Mouse (Mus musculus): Measurements from ENCODE around the gene Tmem160. TPM values are rescaled to one million over a fixed set of nuclear protein-coding genes. Genes with fewer than 3 reads are reported as not detected.
A peak's percentile ranks its signal among the peaks of the same experiment; 100 is the strongest.

Tmem160 gene
- polyA plus RNA-seq, 1 experiment from 2014 or later: 75.4 TPM

DNA sequence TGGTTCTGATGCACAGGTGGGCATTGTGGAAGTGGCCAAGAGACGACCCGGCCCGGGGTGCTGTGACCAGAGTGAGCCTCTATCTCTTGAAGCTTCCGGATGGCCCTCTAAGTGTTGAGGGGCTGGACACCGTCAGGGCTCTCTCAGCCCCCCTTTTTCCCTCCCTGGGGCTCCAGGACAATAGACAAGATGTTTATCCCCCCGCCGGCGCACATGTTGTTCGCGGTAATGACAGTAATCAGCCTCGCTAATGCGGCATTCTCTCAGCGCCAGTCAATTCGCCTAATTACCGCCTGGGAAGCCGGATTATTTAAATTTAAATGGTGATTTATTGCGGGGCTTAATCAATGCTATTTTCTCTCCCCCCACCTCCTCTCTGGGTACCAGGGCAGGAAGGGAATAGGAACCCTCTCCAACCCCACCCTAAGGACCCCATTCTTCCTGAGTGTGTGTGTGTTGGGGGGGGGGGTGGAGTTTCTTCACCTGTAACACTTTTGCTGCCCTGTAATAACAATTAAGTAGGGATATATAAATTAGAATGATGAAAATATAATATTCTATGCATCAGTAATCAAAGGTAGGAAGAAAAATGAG, 19.6 kb downstream of the Tmem160 start:
- Histone ChIP-seq H3K4me3 (ENCODE audit: low read depth, low read length) (no peak overlapping the region), H3K9me3 (replicated peaks; ENCODE audit: control insufficient read depth, low read length) (no peaks in the 10 kb centered on the region), H3K4me1 (ENCODE audit: control insufficient read depth, insufficient read depth, low read length) (peaks cover 6% of the 10 kb centered on the region; the same call in 1 of the 2 replicates), H3K27ac (ENCODE audit: low read depth, low read length) (no peak overlapping the region), H3K9ac (ENCODE audit: low read length) (0 out of 2 replicates have a peak overlapping the region, but pooled peaks have one; percentile 25), H3K4me2 (ENCODE audit: low read length) (peak overlapping the region; percentile 33; the same call in 1 of the 2 replicates), H3K27me3 (replicated peaks; ENCODE audit: control insufficient read depth, insufficient read depth, low read length) (peaks cover 59% of the 10 kb centered on the region), H3K36me3 (ENCODE audit: control insufficient read depth, insufficient read depth, low read length) (no peaks in the 10 kb centered on the region)
- ATAC-seq: peak; percentile 81
- DNase-seq (ENCODE audit: low spot score): peak; percentile 81
- under 1% methylated on average over 17 of the region's 17 CpGs for WGBS

GRCm38 (mm10) chr7:16473847-16474246, 21.3 kb downstream of the Tmem160 start:
- 54% methylated on average over 8 of the region's 8 CpGs for WGBS
- ATAC-seq (no peak), DNase-seq (ENCODE audit: low spot score) (no peak)
- peaks cover 6% of the 10 kb centered on the region; the same call in 1 of the 2 replicates for H3K4me1 ChIP-seq (ENCODE audit: control insufficient read depth, insufficient read depth, low read length)
- H3K27me3 ChIP-seq (replicated peaks; ENCODE audit: control insufficient read depth, insufficient read depth, low read length): peaks cover 64% of the 10 kb centered on the region
- no peak overlapping the region for H3K4me2 ChIP-seq (ENCODE audit: low read length)
- no peaks in the 10 kb centered on the region for H3K36me3 ChIP-seq (ENCODE audit: control insufficient read depth, insufficient read depth, low read length)
- no peak overlapping the region for H3K9ac ChIP-seq (ENCODE audit: low read length)
- no peaks in the 10 kb centered on the region for H3K9me3 ChIP-seq (replicated peaks; ENCODE audit: control insufficient read depth, low read length)
- no peak overlapping the region for H3K27ac ChIP-seq (ENCODE audit: low read depth, low read length)
- no peak overlapping the region for H3K4me3 ChIP-seq (ENCODE audit: low read depth, low read length)

DNA sequence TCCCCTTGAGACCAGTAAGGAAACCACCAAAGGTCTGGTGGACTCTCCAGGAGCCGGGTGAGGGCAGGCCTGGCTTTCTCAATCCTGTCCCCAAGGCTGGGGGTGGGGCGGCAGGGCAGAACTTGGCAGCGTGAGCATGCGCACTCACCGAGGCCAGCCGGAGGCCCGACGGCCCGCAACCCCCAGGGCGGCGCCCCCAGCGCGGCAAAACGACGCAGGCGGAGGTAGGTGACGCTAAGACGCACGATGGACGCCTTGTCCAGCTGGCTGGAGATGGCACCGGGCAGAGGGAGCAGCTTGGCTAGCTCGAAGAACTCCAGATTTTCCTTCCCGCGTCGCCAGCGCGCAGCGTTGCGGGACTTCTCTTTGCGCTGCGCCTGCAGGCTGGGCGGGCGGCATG, 21.9 kb downstream of the Tmem160 start:
- WGBS: 2% methylated on average over 33 of the region's 33 CpGs
- Histone ChIP-seq H3K4me3 (ENCODE audit: low read depth, low read length) (no peak overlapping the region), H3K27me3 (replicated peaks; ENCODE audit: control insufficient read depth, insufficient read depth, low read length) (peaks cover 64% of the 10 kb centered on the region), H3K4me1 (ENCODE audit: control insufficient read depth, insufficient read depth, low read length) (peaks cover 6% of the 10 kb centered on the region; the same call in 1 of the 2 replicates), H3K27ac (ENCODE audit: low read depth, low read length) (no peak overlapping the region), H3K36me3 (ENCODE audit: control insufficient read depth, insufficient read depth, low read length) (no peaks in the 10 kb centered on the region), H3K4me2 (ENCODE audit: low read length) (no peak overlapping the region), H3K9me3 (replicated peaks; ENCODE audit: control insufficient read depth, low read length) (no peaks in the 10 kb centered on the region), H3K9ac (ENCODE audit: low read length) (no peak overlapping the region)
- ATAC-seq: no peak
- DNase-seq (ENCODE audit: low spot score): no peak

- DNase-seq (ENCODE audit: low spot score): no peak
- Histone ChIP-seq H3K9me3 (replicated peaks; ENCODE audit: control insufficient read depth, low read length) (no peaks in the 10 kb centered on the region), H3K27ac (ENCODE audit: low read depth, low read length) (no peak overlapping the region), H3K9ac (ENCODE audit: low read length) (no peak overlapping the region), H3K36me3 (ENCODE audit: control insufficient read depth, insufficient read depth, low read length) (no peaks in the 10 kb centered on the region), H3K4me2 (ENCODE audit: low read length) (peak overlapping the region; percentile 42), H3K4me3 (ENCODE audit: low read depth, low read length) (peak overlapping the region; percentile 10; the same call in 1 of the 2 replicates), H3K27me3 (replicated peaks; ENCODE audit: control insufficient read depth, insufficient read depth, low read length) (peaks cover 59% of the 10 kb centered on the region), H3K4me1 (ENCODE audit: control insufficient read depth, insufficient read depth, low read length) (peaks cover 6% of the 10 kb centered on the region; the same call in 1 of the 2 replicates)
- WGBS: 4% methylated on average over 23 of the region's 23 CpGs
- no peak for ATAC-seq
Measured at GRCm38 (mm10) chr7:16475321-16475720, 22.7 kb downstream of the Tmem160 start.

- Histone ChIP-seq H3K27me3 (replicated peaks; ENCODE audit: control insufficient read depth, insufficient read depth, low read length) (peaks cover 53% of the 10 kb centered on the region), H3K4me2 (ENCODE audit: low read length) (peak overlapping the region; percentile 42), H3K27ac (ENCODE audit: low read depth, low read length) (no peak overlapping the region), H3K9me3 (replicated peaks; ENCODE audit: control insufficient read depth, low read length) (no peaks in the 10 kb centered on the region), H3K9ac (ENCODE audit: low read length) (no peak overlapping the region), H3K36me3 (ENCODE audit: control insufficient read depth, insufficient read depth, low read length) (no peaks in the 10 kb centered on the region), H3K4me1 (ENCODE audit: control insufficient read depth, insufficient read depth, low read length) (peaks cover 6% of the 10 kb centered on the region; the same call in 1 of the 2 replicates), H3K4me3 (ENCODE audit: low read depth, low read length) (peak overlapping the region; percentile 25)
- ATAC-seq (no peak), DNase-seq (ENCODE audit: low spot score) (no peak)
- under 1% methylated on average over 58 of the region's 59 CpGs for WGBS
Measured at GRCm38 (mm10) chr7:16475764-16476599, 23.4 kb downstream of the Tmem160 start.

DNA sequence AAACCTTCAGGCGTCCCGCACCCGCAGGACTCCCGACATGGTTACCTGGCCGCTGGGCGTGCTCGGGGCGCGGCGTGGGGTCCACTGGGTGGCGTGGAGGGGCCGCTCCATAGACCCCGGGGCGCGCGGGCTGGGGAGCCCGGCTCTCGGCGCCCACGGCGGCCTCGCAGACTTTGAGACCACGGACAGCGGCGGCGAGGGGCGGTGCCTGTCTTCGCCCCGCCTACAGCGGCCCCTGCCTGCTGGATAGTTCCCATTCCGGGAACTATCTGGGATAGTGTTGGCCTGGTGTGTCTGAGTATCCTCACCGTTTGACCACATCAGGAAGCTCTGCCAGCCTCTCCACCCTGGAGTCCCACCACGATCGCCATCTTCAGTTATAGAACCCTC, 24.0 kb downstream of the Tmem160 start:
- Histone ChIP-seq H3K4me3 (ENCODE audit: low read depth, low read length) (peak overlapping the region; percentile 25), H3K4me2 (ENCODE audit: low read length) (peak overlapping the region; percentile 42), H3K36me3 (ENCODE audit: control insufficient read depth, insufficient read depth, low read length) (no peaks in the 10 kb centered on the region), H3K9ac (ENCODE audit: low read length) (no peak overlapping the region), H3K4me1 (ENCODE audit: control insufficient read depth, insufficient read depth, low read length) (peaks cover 6% of the 10 kb centered on the region; the same call in 1 of the 2 replicates), H3K27ac (ENCODE audit: low read depth, low read length) (no peak overlapping the region), H3K9me3 (replicated peaks; ENCODE audit: control insufficient read depth, low read length) (no peaks in the 10 kb centered on the region), H3K27me3 (replicated peaks; ENCODE audit: control insufficient read depth, insufficient read depth, low read length) (peaks cover 51% of the 10 kb centered on the region)
- DNase-seq (ENCODE audit: low spot score): no peak
- ATAC-seq: 0 out of 2 replicates have a peak, but pooled peaks have one; percentile 29
- WGBS: 1% methylated on average over 34 of the region's 34 CpGs

DNA sequence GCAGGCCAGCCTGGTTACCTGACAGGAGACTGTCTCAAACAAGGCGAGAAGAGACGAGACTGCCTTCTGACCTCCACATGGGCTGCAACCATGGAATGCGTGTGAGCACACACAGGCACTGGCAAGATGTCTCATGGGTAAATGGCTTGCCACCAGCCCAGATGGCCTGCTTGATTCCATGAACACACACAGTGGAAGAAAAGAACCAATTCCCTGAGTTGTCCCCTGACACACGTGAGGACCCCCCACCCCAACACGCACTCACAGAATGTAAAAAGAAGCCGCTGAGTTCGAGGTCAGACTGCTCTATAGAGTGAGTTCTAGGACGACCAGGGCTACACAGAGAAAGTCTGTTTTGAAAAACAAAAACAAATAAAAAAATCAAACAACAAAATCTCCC, 25.0 kb downstream of the Tmem160 start, which contains the start of gene Npas1:
Gene Npas1 (minus strand): TSS at position 101 of the 400 bp plus-strand sequence.
- Histone ChIP-seq H3K27me3 (replicated peaks; ENCODE audit: control insufficient read depth, insufficient read depth, low read length) (peaks cover 51% of the 10 kb centered on the region), H3K27ac (ENCODE audit: low read depth, low read length) (no peak within 1 kb of the TSS), H3K4me1 (ENCODE audit: control insufficient read depth, insufficient read depth, low read length) (no peaks in the 10 kb centered on the region), H3K9me3 (replicated peaks; ENCODE audit: control insufficient read depth, low read length) (no peaks in the 10 kb centered on the region), H3K4me2 (ENCODE audit: low read length) (peak within 1 kb of the TSS; percentile 42), H3K4me3 (ENCODE audit: low read depth, low read length) (peak within 1 kb of the TSS; percentile 25), H3K9ac (ENCODE audit: low read length) (no peak within 1 kb of the TSS), H3K36me3 (ENCODE audit: control insufficient read depth, insufficient read depth, low read length) (no peaks in the 10 kb centered on the region)
- no peak for DNase-seq (ENCODE audit: low spot score)
- no peak for ATAC-seq
- WGBS: 85% methylated on average over 8 of the region's 8 CpGs

GRCm38 (mm10) chr7:16488816-16489215, 36.2 kb downstream of the Tmem160 start:
- no peak for DNase-seq (ENCODE audit: low spot score)
- Histone ChIP-seq H3K4me2 (ENCODE audit: low read length) (no peak overlapping the region), H3K4me1 (ENCODE audit: control insufficient read depth, insufficient read depth, low read length) (no peaks in the 10 kb centered on the region), H3K4me3 (ENCODE audit: low read depth, low read length) (no peak overlapping the region), H3K9ac (ENCODE audit: low read length) (no peak overlapping the region), H3K27me3 (replicated peaks; ENCODE audit: control insufficient read depth, insufficient read depth, low read length) (no peaks in the 10 kb centered on the region), H3K36me3 (ENCODE audit: control insufficient read depth, insufficient read depth, low read length) (peaks cover under 1% of the 10 kb centered on the region; the same call in 1 of the 2 replicates), H3K27ac (ENCODE audit: low read depth, low read length) (no peak overlapping the region), H3K9me3 (replicated peaks; ENCODE audit: control insufficient read depth, low read length) (no peaks in the 10 kb centered on the region)
- no peak for ATAC-seq

Measured in forebrain, embryonic 14.5 days (tissue).